Mouse (Mus musculus): ENCODE data around the gene Ncs1. TPM values are rescaled to one million over a fixed set of nuclear protein-coding genes. Genes with fewer than 3 reads are reported as not detected.

The Ncs1 gene
- total RNA-seq, 2 experiments from 2014 or later = 4.5 to 5.5 TPM

DNA sequence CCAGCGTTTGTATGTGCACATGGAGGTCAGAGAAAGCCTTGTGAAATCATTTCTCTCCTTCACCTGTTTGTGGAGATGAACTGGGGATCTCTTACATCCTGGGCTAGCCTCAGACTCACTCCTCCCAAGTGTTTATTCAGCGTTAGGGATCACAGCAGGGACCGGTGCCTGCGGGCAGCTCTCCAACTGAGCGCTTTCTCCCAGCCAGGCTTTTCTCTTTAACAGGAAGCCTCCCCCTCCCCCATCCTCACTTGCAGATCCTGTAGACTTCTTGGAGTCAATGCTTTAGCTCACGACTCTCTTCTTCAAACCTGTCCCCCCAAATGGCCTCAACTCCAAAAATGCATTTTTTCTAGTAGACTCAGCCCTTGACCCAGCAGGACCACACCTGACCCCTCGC lies 4.0 kb upstream of the Ncs1 start:
- DNase-seq (ENCODE audit: low spot score) = no peak

DNA sequence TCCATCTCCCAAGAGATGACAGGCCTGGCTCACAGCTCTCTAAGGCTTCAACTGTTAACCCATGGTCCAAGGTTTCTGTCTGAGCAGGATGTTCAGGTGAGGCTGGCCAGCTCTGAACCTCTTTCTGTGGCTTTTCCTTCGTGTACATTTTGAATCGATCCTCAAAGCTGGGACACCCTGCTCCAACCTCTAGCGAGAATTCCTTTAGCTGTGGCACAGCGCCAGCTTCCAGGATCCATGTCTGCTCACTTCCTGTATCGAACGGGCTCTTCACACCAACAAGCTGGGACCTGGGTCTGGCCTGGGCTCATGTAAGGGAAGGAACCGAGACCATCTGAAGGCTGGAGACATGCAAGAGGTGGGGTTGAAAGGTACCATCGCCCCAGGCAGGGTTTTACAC lies 1.4 kb upstream of the Ncs1 start:
- DNase-seq (ENCODE audit: low spot score) = no peak

DNA sequence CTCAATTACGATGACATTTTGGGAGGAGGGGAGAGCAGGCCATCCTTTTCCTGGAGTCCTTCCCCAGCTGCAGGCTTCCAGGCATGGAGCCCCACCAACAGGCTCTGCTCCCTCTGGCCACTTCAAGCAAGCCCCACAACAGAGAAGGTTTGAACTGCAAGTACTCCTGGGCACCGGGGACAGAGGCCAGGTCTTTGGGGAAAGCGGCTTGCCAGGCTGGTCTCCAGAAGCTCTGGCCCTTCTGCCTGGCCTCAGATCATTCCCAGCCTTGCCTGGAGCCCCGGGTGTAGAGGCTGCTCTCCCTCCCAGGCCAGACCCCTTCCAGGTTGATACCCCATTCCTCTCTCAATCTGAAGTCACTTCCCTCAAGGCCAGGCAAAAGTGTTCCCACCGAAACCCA lies 572 bp upstream of the Ncs1 start:
- peak; percentile 40 for DNase-seq (ENCODE audit: low spot score)

DNA sequence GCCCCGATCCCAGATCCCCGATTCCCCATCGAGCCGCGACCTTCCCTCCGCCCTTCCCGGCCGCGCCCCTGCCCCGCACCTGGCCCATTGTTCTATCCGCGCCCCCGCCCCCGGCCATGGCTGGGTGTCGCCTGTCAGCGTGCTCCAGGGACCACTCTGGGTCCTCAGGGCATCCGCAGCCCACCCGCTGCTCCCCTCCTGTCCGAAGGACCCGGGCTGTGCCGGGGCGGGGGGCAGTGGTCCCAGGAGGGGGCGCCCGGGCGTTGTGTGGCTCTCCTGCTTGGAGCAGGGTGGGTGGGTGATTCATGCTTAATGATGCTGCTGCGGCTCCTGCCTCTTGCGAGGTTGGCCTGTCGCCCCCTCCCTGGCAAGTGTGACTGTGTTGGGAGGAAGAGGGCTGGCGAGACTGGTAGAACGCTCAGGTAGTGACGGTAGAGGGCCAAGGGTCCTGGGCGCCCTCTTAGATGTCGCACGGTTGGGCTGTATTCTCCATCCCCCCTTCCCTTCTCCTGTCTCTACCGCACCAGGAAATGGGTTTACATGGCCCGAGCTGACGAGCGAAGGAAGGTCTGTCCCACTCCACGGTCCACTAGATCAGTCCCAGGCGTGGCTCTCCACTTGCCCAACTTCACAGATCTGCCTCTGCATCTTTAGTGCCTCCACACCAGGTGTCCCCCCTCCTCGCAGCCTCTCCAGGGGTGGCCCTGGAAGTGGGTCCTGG lies 788 bp downstream of the Ncs1 start:
- DNase-seq (ENCODE audit: low spot score) = no peak

DNA sequence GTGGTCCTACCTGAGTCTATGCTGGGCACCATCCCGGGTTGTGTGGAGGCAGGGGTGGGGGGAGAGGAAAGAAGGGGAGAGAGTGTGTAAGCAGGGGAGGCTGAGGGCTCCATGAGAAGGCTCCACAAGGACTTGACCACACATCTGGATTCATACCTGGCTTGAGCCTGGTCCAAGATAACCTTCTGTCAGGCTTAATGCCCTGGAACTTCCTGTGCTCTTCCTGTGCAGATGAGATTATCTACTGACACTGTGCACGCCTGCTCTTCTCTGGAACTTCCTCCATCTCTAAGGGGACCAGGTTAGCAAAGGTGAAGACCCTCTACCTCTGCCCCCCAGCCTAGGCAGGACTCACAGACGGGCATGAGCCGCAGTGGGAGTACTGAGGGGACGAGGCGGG lies 3.2 kb downstream of the Ncs1 start:
- no peak for DNase-seq (ENCODE audit: low spot score)

DNA sequence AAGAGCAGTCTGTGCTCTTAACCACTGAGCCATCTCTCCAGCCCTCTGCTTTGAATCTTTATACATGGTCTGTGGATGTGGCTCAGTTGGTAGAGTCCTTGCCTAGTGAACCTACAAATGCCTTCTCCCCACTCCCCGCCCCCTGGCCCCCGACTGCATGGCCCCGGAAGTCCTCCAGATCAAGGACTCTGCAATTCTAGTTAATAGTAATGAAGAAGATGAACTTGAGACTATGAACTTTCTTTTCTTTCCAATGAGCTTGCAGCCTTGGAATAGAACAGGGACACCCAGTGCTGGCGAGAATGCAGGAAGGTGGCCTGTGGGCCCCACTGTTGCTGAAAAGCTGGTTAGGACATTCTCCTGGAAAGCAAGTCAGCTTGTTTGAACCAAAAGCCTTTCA lies 6.5 kb downstream of the Ncs1 start:
- DNase-seq (ENCODE audit: low spot score) = no peak

DNA sequence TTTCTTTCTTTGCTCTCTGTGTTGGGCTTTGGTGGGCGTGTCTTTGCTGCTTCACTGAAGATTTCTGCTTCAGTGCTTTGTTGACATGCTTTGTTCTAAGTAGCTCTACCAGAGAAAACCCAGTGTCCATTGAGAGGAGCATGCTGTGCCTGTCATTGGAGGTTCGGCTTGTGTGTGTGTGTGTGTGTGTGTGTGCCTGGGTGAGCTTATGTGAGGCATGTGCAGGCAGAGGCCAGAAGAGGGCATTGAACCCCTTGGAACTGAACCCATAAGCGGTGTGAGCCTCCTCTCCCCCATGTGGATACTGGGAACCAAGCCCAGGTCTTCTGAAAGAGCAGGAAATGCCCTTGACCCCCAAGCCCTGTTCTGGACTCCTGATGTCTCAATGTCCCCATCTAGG lies 7.8 kb downstream of the Ncs1 start:
- DNase-seq (ENCODE audit: low spot score) = no peak

DNA sequence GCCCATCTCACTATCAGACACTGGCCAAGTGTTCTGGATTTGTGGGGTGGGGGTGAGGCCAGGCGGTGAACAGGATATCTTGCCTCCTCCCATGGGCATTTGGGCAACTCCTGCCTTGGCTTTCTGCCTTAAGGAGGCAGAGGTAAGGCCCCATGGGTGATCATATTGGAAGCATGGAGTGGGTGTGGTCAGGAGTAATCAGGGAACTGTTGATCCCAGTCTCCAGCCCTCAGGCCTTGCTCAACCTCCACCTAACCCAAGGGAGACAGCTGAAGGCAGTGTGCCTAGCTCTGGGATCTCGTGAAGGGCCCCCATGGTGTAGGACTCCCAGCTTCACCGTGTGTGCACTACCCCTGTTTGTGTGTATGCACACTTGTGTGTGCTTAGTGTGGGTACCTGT lies 9.2 kb downstream of the Ncs1 start:
- peak; percentile 22 for DNase-seq (ENCODE audit: low spot score)

DNA sequence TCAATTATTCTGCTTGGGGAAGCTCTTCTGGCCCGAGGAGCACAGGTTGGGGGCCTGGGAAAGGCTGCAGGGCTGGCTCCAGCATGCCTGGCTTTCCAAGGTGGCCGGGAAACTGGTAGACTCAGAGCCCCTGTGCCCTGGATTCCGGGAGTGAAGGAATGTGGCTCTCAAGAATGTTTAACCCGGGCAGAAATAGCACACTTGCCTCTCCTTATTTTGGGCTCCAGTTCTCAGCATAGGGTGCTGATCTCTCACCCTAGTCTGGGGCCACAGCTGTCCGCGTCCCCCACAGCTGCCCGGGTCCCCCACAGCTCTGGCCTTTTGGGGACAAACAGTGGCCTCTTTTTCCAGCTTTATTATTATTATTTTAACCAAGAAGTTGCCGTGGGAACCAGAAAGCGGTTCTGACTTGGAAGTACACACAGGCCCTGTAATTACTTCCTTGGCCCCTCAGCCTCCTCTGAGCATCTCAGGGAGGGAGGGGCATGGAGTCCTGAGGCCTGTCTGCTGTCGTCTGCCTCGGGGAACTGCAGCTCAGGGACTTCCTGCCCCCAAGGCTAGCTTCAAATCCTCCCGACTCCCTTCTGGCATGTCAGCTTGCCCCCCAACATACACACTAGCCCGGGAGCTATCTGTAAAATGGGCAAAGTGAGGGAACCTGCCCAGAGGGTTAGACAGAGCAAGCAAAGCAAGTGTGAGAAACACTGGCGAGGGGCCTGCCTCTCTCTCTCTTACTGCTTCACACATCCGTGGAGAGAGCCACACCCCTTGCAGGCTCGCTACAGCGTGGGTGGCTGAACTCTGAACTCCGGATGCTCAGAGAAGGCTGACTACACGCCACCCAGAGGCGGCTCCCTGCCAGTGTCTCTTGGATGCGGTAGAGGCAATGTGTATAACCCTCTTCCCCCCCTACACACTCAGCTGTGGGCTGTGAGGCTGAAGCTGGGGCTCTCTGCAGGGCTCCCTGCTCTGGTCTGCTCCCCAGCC lies 10.6 kb downstream of the Ncs1 start:
- peak; percentile 53 for DNase-seq (ENCODE audit: low spot score)

DNA sequence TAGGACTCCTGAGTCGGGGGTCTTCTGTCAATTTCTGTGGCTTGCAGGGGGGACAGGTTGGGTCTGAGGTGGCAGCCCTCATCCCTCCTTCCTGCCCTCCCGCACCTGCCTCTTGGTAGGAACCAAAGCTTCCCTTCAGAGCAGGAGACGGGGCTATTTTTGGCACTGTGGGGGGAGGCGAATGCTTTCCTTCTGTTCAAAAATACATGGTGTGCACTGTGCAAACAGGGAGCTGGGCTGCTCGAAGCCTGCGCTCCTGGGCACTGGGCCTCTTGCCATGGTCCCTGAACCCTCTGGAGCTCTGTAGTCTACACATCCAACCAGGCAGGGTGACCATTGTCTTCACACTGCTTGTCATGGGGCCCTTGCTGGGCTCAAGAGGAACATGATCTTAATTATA lies 11.5 kb downstream of the Ncs1 start:
- no peak for DNase-seq (ENCODE audit: low spot score)

DNA sequence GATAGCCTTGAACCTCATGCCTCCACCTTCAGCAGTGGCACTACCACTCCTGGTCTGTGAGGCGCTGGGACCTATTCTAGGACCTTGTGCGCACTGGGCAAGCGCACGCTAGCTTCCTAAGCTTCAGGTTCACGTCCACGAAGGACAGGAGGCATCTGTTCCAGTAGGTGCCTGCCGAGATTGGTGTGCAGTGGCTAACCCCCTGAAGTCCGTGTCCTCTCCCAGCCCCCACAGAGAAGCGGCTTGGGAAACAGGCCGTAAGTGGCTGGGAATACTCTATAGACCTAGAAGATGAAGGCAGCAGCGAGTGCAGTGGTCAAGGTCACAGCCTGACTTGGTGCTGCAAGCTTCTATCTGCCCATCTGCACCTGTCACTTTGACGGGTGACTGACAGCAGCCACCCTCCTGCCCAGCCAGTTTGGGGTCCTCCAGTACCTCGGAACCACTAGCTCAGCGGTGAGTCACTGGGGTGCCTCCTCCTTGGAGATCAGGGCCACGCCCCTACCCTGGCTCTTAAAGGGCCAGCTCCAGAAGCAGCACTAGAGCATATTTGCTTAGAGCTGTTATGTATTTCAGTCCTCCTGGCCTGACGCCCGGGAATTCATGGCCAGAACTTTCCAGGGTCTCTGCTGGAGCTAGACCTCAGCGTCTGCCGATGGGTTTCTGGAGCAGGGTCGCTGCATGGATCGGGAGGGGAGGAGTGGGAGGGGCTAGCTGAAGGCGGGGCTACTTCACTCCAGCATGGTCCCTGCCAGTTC lies 13.2 kb downstream of the Ncs1 start:
- DNase-seq (ENCODE audit: low spot score) = peak; percentile 81

DNA sequence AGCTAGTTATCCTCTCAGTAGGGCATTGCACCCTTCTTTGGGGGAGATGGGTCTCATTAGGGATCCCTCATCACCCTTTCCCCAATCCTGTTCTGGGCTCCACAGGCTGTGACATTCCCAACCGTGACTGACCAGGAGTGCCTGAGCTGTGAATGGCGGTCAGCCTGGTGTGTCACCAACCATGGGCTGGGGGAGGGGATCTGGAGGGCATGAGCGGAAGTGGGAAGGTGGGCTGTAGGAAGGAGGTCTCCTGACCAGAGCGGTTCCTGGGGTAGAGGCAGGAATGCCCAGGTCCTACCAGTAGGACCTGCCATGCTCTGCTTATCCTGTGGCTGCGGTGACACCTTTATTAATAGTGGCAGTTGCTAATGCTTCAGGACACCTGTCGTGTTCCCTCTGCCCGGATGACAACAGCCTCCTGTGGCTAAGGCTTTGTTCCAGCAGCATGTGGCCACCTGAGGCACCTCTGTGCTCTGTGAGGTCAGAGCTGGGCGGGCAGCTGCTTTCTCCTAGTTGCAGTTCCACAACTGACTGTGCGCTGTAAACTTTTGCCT lies 13.8 kb downstream of the Ncs1 start:
- no peak for DNase-seq (ENCODE audit: low spot score)

DNA sequence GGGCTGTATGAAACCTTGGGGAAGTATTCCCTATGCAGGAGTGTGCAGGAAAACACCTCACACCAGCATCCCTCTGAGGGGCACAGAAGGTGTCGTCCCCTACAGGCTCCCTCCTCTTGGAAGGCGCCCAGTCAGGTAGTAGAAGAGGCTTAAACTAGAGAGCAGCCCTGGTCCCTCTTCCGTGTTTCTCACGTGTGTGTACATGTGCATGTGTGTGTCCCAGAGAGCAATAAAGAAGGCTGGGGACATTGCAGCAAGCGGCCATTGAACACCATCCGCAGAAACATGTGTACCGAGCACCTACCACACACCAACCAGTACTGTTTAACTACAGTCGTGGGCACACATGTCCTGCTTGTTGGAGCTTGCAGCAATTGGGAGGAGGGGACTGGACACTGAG lies 14.9 kb downstream of the Ncs1 start:
- no peak for DNase-seq (ENCODE audit: low spot score)

DNA sequence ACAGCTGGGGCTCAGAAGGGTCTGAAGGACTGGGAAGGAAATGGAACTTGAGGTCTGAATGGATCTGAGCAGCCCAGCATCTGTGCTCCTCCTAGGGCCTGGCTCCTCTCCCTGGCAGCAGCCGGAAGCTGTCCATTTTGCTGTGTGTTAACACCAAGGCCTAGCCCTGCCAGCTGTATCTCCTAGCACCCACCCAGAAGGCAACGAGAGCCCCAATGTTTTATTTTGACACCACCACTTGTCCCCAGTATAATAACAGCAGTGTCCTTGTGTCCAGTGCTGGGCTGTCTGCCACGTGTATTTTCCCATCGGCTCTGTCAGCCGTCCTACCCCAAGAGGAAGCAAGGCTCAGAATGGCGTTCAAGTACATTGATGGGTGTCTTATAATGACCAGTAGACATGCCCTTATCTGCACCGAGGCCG lies 17.4 kb downstream of the Ncs1 start:
- DNase-seq (ENCODE audit: low spot score) = no peak

DNA sequence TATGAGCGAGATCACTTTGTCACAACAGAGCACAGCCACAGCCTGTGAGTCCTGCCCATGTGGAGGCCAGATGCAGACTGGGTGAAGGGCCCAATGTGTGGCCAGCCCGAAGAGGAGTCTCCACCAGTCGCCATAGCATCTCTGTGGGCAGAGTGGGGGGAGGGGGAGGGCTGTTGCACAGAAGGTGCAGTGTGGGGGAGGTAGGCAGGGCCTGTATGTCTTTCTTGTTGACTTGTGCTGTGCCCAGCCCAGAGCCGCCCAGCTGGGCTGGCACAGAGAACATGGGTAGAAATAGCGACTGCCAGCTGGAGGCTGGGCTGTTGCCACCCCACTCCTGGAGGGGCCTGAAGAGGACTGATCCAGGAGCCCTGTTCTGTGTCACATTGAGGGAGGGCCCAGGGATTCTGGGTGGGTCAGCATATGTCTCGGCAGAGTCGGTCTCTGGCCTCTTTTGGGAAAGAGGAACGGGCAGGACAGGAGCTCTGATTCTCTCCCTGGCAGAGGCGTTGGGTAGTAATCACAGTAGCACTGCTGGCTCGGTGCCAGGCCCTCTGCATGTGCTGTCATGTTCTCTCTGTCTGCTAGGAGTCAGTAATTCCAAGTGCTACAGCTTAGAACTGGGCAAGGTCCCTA lies 18.2 kb downstream of the Ncs1 start:
- DNase-seq (ENCODE audit: low spot score) = peak; percentile 76

DNA sequence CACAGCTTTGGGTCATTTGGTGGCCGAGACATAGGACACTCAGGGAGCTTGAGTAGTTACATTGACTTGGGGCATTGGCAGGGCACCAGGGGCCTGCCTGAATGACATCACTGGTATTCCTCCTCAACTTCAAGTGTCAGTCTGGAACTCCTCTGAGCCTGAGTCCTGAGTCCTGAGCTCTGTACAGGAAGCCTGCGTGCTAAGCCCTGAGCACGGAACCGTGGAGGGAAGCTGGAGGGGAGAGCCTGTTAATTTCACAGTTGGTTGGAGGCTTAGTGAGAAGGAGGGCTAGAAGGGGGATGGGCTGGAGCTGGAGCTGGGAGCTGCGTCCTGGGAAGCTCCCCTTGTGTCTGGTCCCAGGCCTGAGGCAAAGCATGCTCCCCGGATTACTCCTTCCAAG lies 21.8 kb downstream of the Ncs1 start:
- no peak for DNase-seq (ENCODE audit: low spot score)

DNA sequence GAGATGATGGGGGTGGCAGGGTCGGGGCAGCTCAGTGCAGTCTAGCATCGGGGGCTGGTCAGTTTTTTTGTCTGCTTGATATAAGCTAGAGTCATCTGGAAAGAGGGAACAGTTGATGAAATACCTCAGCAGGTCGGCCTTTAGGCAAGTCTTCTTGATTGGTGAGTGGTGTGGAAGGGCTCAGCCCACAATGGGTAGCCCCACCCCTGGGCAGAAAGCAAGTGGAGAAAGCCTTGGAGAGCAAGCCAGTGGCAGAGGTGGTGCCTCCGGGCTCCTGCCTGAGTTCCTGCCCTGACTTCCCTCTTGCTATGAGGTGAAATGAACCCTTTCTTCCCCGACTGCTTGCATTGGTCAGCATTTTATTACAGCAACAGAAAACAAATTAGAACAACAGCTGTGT lies 23.0 kb downstream of the Ncs1 start:
- DNase-seq (ENCODE audit: low spot score) = no peak

DNA sequence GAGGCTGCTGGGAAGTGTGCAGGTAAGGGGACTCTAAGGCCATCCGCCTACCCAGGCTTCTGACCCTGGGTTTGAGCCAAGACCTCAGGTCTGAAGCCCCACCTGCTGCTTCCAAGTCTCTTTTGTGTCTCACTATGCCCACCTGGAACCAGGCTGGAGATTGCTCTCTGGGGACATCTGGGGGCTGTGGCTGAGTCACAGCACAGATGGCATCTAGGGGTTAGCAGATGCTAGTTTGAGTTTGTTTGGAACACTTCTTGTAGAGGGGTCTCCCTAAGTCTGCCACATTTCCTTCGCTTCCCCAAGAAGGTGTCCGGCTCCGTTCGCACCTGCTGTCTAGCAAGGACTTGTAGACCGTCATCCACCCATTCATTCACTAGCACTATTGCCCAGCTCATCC lies 23.6 kb downstream of the Ncs1 start:
- DNase-seq (ENCODE audit: low spot score) = no peak

DNA sequence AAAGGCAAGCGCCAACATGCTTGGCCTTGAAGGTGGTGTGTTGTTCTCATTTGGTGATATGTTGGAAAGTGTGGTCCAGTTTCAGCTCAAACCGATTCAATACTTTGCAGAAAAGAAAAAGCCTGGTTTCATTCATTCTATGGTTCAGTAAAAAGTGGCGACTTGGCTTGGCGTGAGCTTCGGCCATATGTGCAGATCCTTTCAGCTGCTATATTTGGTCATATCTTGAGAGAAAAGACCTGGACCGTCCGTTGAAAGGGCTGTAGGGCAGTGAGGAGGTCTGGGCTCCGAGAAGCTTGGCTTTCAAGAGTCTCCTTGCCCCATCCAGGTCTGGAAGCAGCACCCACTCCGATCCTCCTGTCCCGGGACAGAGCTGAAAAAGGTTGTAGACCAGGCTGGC lies 24.2 kb downstream of the Ncs1 start:
- no peak for DNase-seq (ENCODE audit: low spot score)

DNA sequence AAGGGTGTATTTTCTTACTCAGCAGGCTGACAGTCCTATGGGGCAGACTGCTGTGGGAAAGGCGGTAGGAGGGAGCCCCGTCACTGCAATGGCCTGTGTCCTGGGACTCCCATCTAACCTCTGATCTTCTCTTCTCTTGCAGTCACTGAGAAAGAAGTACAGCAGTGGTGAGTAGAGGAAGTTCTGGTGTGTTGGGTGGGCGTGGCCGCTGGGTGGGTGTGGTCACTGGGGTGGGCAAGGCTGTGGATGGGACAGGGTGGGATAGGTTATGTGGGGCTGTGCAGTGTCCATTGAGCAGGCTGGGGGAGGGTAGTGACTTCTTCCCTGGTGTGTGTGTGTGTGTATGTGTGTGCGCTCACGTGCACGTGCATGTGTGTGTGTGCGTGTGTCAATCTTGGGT lies 24.8 kb downstream of the Ncs1 start:
- no peak for DNase-seq (ENCODE audit: low spot score)

DNA sequence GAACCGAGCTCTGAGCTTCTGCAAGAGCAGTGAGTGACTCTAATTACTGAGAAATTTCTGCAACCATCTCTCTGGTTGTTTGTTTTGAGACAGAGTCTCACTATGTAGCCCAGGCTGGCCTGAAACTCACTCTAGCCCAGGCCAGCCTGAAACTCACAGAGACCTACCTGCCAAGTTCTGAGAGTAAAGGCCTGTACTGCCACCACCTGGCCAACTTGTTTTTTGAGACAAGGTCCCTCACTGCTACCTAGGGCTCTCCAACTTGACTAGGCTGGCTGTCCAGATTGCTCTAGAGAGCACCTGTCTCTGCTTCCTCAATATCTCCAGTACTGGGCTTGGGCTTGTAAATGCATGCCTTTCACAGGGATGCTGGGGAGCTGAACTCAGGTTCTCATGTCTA lies 25.4 kb downstream of the Ncs1 start:
- DNase-seq (ENCODE audit: low spot score) = no peak
